Mouse (Mus musculus) heart, adult 8-10 months (tissue): Measurements from ENCODE around the gene Fam214a. TPM values are rescaled to one million over a fixed set of nuclear protein-coding genes. Genes with fewer than 3 reads are reported as not detected.

Source experiments
- DNase-seq: peaks from one replicate; pipeline ENCODE4 v3.0.0; 2022; ENCODE audit warnings: low spot score
- total RNA-seq, 4 experiments: library from RNA; stranded (reverse); gene quantifications; 2 replicates each; pipeline ENCODE4 v1.2.4; 2022

The Fam214a gene
- total RNA-seq, 4 experiments from 2014 or later = 20.6 to 41.9 (median 32.7) TPM

- no peak for DNase-seq
Observed at GRCm38 (mm10) chr9:75024089-75024488, 71.4 kb downstream of the Fam214a start.

- DNase-seq = no peak
Observed at GRCm38 (mm10) chr9:75025689-75026088, 73.0 kb downstream of the Fam214a start.

- DNase-seq = no peak
Observed at GRCm38 (mm10) chr9:75032408-75032807, 79.7 kb downstream of the Fam214a start.

- no peak for DNase-seq
Observed at GRCm38 (mm10) chr9:75033141-75033540, 80.5 kb downstream of the Fam214a start.

- DNase-seq = no peak
Observed at GRCm38 (mm10) chr9:75034691-75035090, 82.0 kb downstream of the Fam214a start.

- no peak for DNase-seq
Observed at GRCm38 (mm10) chr9:75035944-75036343, 83.3 kb downstream of the Fam214a start.

- DNase-seq = peak; percentile 80
Observed at GRCm38 (mm10) chr9:75037451-75038356, 85.0 kb downstream of the Fam214a start, which contains the start of gene Arpp19. Gene Arpp19, plus strand, starts transcription at chr9:75037614.

- no peak for DNase-seq
Observed at GRCm38 (mm10) chr9:75038357-75038688, 85.6 kb downstream of the Fam214a start.

- DNase-seq = no peak
Observed at GRCm38 (mm10) chr9:75040566-75040965, 87.9 kb downstream of the Fam214a start.

- no peak for DNase-seq
Observed at GRCm38 (mm10) chr9:75041840-75042525, 89.3 kb downstream of the Fam214a start.

- no peak for DNase-seq
Observed at GRCm38 (mm10) chr9:75043191-75043590, 90.5 kb downstream of the Fam214a start.

- no peak for DNase-seq
Observed at GRCm38 (mm10) chr9:75047079-75047478, 94.4 kb downstream of the Fam214a start.

GRCm38 (mm10) chr9:75049100-75049499 lies 96.4 kb downstream of the Fam214a start:
- peak; percentile 25 for DNase-seq

GRCm38 (mm10) chr9:75050003-75050402 lies 97.3 kb downstream of the Fam214a start:
- DNase-seq = peak; percentile 77

GRCm38 (mm10) chr9:75051841-75052240 lies 99.2 kb downstream of the Fam214a start:
- DNase-seq = no peak

- no peak for DNase-seq
Observed at GRCm38 (mm10) chr9:75055046-75055445, 102.4 kb downstream of the Fam214a start.

- DNase-seq = no peak
Observed at GRCm38 (mm10) chr9:75064678-75065331, 112.1 kb downstream of the Fam214a start.

GRCm38 (mm10) chr9:75070457-75071028 lies 117.9 kb downstream of the Fam214a start, which contains the start of gene Myo5a:
Gene Myo5a, plus strand, starts transcription at chr9:75071015.
- no peak for DNase-seq

GRCm38 (mm10) chr9:75071029-75071705 lies 118.5 kb downstream of the Fam214a start:
- peak; percentile 55 for DNase-seq

- peak; percentile 38 for DNase-seq
Observed at GRCm38 (mm10) chr9:75071706-75072192, 119.1 kb downstream of the Fam214a start.

- DNase-seq = no peak
Observed at GRCm38 (mm10) chr9:75072361-75072760, 119.7 kb downstream of the Fam214a start.
